Mouse (Mus musculus): ENCODE results near the gene Emc9.

GRCm38 (mm10) chr14:55557587-55557986 is 27.5 kb downstream of the Emc9 start:
- no peak for TF ChIP-seq POLR2A (IDR thresholded peaks at IDR 0.05; ENCODE audit: insufficient read depth, low read length)
- no peak for TF ChIP-seq CTCF (IDR thresholded peaks at IDR 0.05; ENCODE audit: low read depth, low read length)
- TF ChIP-seq EP300 (IDR thresholded peaks at IDR 0.05; ENCODE audit: insufficient read depth, low read depth, low read length), result no peak

Data from ES-Bruce4 (cell line).